Mouse (Mus musculus) E14TG2a.4 (cell line): ENCODE results near the gene Fxyd3.

ENCODE experiments used
- H3K27me3 ChIP-seq: 2 replicates; pipeline ENCODE4 v1.6.1; 2014; ENCODE audit warnings: low read length, control low read depth; ENCODE audit not compliant: insufficient read depth
- H3K36me3 ChIP-seq: 2 replicates; pipeline ENCODE4 v1.6.1; 2014; ENCODE audit warnings: low read length, control low read depth; ENCODE audit not compliant: insufficient read depth
- H3K4me1 ChIP-seq: replicated peaks from 2 replicates; pipeline ENCODE4 v1.6.1; 2014; ENCODE audit warnings: low read depth, low read length, control low read depth
- H3K4me3 ChIP-seq: replicated peaks from 2 replicates; pipeline ENCODE4 v1.5.1; 2014; ENCODE audit warnings: mild to moderate bottlenecking, low read length
- H3K9me3 ChIP-seq: 2 replicates; pipeline ENCODE4 v1.6.1; 2014; ENCODE audit warnings: low read length, control low read depth
- CTCF ChIP-seq: conservative IDR thresholded peaks from 2 replicates; pipeline ENCODE4 v1.5.1; 2014; ENCODE audit warnings: low read length
- NANOG ChIP-seq: IDR thresholded peaks from 2 replicates; pipeline ENCODE4 v1.6.1; 2014; ENCODE audit warnings: borderline replicate concordance, low read length, mixed read lengths
- POU5F1 ChIP-seq: IDR thresholded peaks from 2 replicates; pipeline ENCODE4 v1.6.1; 2014; ENCODE audit warnings: low read length, borderline replicate concordance

Fxyd3 gene

DNA sequence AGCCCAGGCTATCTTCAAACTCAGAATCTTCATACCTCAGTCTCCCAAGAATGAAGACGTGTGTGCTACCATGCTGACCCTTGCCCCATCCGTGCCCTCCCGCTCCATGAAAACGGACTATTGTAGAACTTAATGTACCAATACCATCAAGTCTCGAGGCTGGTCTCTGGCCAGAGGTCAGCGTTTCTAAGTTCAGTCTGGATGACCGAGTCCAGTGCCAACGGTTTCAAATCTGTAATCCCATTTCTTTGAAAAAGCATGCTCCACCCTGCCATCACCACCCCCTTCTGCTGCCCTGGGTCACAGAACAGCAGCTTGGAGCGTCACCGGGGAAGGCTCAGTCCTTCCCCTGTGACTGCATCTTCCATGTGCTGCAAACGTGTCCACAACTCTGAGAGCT, 31.3 kb upstream of the Fxyd3 start:
- Histone ChIP-seq H3K4me3 (no peak overlapping the region), H3K27me3 (peaks cover 26% of the 10 kb centered on the region)
- TF ChIP-seq POU5F1 (no peak), NANOG (no peak), CTCF (no peak)

DNA sequence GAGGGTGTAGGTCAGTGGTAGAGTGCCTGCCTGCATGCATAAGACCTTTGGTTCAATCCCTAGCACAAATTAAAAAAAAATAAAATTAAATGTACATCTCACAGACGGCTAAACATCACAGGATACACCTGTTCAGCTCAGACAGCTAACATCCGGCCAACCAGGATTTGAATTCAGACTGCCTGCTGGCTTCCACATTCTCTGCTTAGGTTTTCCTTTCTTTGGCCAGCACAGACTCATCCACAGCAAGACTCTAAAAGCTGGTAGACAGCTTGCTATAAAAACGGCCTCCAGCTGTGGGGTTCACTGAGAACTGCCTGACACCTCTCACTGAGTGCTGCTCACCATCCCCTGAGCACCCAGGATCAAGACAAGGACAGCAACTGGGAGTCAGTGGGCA, 29.7 kb upstream of the Fxyd3 start:
- peaks cover 40% of the 10 kb centered on the region for H3K27me3 ChIP-seq
- peaks cover 13% of the 10 kb centered on the region for H3K4me1 ChIP-seq
- no peaks in the 10 kb centered on the region for H3K9me3 ChIP-seq
- H3K4me3 ChIP-seq = no peak overlapping the region
- no peaks in the 10 kb centered on the region for H3K36me3 ChIP-seq
- no peak for TF ChIP-seq CTCF
- no peak for TF ChIP-seq POU5F1
- no peak for TF ChIP-seq NANOG

More for the DNA sequence above, 31.3 kb upstream of the Fxyd3 start:
- H3K9me3 ChIP-seq = no peaks in the 10 kb centered on the region
- no peaks in the 10 kb centered on the region for H3K36me3 ChIP-seq
- peaks cover 9% of the 10 kb centered on the region for H3K4me1 ChIP-seq

- Histone ChIP-seq H3K27me3 (peaks cover 40% of the 10 kb centered on the region), H3K4me1 (peaks cover 13% of the 10 kb centered on the region), H3K9me3 (no peaks in the 10 kb centered on the region), H3K4me3 (no peak overlapping the region), H3K36me3 (no peaks in the 10 kb centered on the region)
- no peak for TF ChIP-seq POU5F1
- peak; percentile 48 for TF ChIP-seq CTCF
Observed at GRCm38 (mm10) chr7:31105061-31105768, 28.7 kb upstream of the Fxyd3 start.

- Histone ChIP-seq H3K27me3 (peaks cover 40% of the 10 kb centered on the region), H3K4me3 (no peak overlapping the region), H3K9me3 (0 out of 2 replicates have a peak, but pooled peaks cover 4% of the 10 kb centered on the region), H3K36me3 (no peaks in the 10 kb centered on the region), H3K4me1 (peaks cover 32% of the 10 kb centered on the region)
- no peak for TF ChIP-seq POU5F1
- no peak for TF ChIP-seq NANOG
- TF ChIP-seq CTCF = no peak
Observed at GRCm38 (mm10) chr7:31100786-31101185, 24.3 kb upstream of the Fxyd3 start.

GRCm38 (mm10) chr7:31099612-31099982, 23.1 kb upstream of the Fxyd3 start:
- H3K9me3 ChIP-seq = 0 out of 2 replicates have a peak, but pooled peaks cover 4% of the 10 kb centered on the region
- H3K27me3 ChIP-seq = peaks cover 34% of the 10 kb centered on the region
- TF ChIP-seq POU5F1 (no peak), CTCF (peak; percentile 53), NANOG (no peak)
- H3K36me3 ChIP-seq = no peaks in the 10 kb centered on the region
- H3K4me3 ChIP-seq = no peak overlapping the region
- peaks cover 32% of the 10 kb centered on the region for H3K4me1 ChIP-seq

DNA sequence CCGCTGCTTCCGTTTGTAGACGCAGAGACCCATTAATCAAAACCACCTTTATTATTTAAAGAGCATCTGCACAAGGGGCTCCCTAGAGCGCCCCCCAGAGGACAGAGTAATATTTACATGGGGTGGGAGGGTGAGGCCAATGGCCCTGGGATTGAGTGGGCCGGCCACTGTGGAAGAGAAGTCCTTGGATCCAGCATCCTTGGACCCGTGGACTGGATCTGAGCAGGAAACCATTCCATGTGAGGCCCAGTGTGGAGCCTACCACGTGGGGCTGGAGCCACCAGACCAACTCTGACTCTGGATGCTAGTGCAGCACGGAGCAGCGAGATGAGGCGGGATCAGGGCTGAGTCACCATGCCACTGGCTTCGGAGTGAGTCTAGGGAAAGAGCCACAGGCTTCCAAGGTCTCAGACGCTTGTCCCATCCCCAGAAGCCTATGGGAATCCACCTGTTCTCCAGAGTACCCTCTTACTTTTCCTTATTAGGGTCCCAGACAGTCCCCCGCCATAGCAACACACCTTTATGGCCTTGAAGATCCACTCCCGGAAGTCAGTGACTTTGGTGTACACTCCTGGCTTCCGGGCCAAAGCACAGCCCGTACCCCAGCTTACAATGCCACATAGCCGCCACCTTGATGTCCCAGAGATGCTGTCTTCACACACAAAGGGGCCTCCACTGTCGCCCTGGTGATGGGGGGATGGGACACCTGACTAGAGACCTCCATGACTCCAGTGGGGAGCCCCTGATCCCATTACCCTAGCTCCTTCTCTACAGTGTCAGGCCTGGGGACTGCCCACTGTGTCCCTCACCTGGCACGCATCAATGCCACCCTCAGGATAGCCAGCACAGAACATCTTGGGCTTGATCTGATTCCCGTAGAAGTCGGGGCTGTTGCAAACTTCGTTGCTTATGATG, 22.4 kb upstream of the Fxyd3 start:
- H3K4me3 ChIP-seq = 0 out of 2 replicates have a peak overlapping the region, but pooled peaks have one; percentile 17
- peaks cover 28% of the 10 kb centered on the region for H3K27me3 ChIP-seq
- H3K9me3 ChIP-seq = 0 out of 2 replicates have a peak, but pooled peaks cover 4% of the 10 kb centered on the region
- H3K4me1 ChIP-seq = peaks cover 32% of the 10 kb centered on the region
- no peaks in the 10 kb centered on the region for H3K36me3 ChIP-seq
- TF ChIP-seq NANOG (no peak), CTCF (peak; percentile 63), POU5F1 (no peak)

GRCm38 (mm10) chr7:31097583-31098248, 21.2 kb upstream of the Fxyd3 start:
- Histone ChIP-seq H3K9me3 (0 out of 2 replicates have a peak, but pooled peaks cover 4% of the 10 kb centered on the region), H3K27me3 (peaks cover 20% of the 10 kb centered on the region), H3K4me1 (peaks cover 22% of the 10 kb centered on the region), H3K4me3 (peak overlapping the region; percentile 52), H3K36me3 (no peaks in the 10 kb centered on the region)
- TF ChIP-seq CTCF (peak; percentile 73), NANOG (no peak)
